Mouse (Mus musculus) layer of hippocampus, adult 2 months (tissue): ENCODE measurements at regions not wholly inside any gene's neighbourhood (a gene's known extent, or its start where the extent isn't known, plus 50 kb on each side); places are given as distances from the start of the nearest gene placed in this dataset.

Experiments used
- DNase-seq, 2 experiments: peaks; one replicate each; pipeline ENCODE4 v3.0.0; 2022; ENCODE audit warnings: low spot score in 2 of 2
- H3K27ac ChIP-seq: fragments of 200-600 bp; 2 replicates; pipeline ENCODE4 v1.8.1; 2022
- H3K4me3 ChIP-seq: fragments of 200-600 bp; 2 replicates; pipeline ENCODE4 v1.8.1; 2022; ENCODE audit warnings: mild to moderate bottlenecking
- CTCF ChIP-seq: fragments of 200-600 bp; conservative IDR thresholded peaks from 2 replicates; pipeline ENCODE4 v1.8.1; 2022; ENCODE audit warnings: antibody characterized with exemption, mild to moderate bottlenecking, moderate library complexity

DNA sequence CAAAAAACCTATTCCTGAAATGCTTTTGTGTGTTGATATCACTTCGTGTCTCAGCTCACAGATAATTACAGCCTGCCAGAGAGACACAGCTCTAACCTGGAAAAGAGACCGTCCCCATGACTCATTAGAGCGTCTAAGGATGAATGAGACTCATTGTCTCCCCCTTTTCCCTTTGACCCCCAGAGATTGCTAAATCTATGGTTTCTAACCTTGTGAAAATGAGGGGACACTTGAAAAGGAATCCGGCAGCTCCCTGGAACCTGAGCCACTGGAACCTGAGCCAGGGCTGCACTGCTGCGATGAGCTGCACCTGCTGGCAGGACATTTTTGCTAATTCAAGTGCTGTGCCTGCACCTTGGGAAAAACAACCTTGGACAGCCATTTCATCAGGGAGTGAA is 234.6 kb downstream of the Sox4 start:
- DNase-seq, result no peak
- Histone ChIP-seq H3K27ac (no peak overlapping the region), H3K4me3 (no peak overlapping the region)
- TF ChIP-seq CTCF, result no peak

DNA sequence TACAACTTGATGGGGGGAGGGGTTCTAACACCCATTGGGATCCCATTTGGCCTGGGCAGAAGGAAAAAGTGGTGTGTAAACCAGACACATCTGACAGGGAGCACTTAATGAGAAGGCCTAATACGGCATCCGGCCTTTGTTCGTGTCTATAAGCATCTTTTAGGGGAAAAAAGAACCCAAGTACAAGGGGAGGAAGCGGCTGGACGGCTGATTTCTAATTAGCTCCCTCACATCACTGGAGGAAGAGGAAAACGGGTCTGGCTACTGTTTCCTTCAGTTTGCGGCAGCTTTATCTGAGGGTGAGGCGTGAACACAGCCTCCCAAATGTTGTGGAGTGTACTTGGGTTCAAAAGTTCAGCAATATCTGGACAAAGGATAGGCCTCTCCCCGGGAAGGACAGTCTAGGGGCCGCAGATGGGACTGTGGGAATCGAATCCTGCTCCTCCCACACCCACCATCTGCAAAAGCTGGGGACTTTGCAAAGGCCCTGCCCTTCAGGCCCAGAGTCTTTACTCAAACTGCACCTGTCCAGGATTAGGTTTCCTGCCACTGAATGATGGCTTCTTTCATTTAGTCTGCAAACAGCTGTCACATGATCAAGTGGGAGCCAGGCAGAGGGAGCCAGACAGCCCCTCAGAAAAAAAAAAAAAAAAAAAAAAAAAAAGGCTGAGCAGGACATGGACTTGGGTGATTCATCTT is 235.2 kb downstream of the Sox4 start:
- DNase-seq, result no peak
- H3K27ac ChIP-seq, result no peak overlapping the region

DNA sequence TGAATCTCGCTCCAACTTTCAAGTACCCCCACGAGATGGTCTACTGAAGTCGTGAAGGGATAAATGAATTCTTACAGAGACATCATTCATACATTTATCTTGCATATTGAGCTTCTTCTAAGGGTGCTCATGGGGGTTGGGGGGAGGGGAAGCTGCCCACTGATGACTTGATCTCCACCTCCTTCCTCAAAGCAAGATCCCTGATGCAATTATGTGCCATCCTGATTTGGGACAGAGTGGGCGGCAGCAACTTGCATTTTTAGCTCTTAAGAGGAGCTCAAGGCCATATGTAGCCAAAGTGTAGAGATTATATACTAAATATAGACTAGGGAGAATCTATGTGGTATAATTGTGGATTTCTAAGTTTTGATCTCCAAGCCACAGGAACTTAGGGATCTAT is 236.1 kb downstream of the Sox4 start:
- TF ChIP-seq CTCF, result no peak
- Histone ChIP-seq H3K4me3 (no peak overlapping the region), H3K27ac (no peak overlapping the region)
- DNase-seq, result no peak

More for the DNA sequence above, 235.2 kb downstream of the Sox4 start:
- H3K4me3 ChIP-seq, result no peak overlapping the region
- no peak for TF ChIP-seq CTCF

DNA sequence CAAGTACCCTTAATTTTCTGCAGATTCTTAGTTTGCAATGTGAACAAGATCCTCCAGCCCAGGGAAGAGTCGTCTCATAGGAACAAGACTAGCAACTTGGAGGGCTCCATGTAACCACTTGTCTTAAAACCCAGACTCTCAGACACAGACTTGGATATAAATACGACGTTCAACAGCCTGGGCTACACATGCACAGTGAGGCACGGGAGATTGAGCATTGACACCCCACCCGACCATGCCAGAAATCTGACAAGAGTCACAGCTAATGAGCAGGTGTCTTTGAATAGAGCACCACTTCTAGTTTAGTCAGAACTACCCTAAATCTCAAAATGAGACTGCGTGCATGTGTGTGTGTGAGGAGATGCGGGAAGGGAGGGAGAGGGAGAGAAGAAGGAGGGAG is 243.5 kb downstream of the Sox4 start:
- Histone ChIP-seq H3K4me3 (no peak overlapping the region), H3K27ac (no peak overlapping the region)
- no peak for DNase-seq
- TF ChIP-seq CTCF, result no peak

DNA sequence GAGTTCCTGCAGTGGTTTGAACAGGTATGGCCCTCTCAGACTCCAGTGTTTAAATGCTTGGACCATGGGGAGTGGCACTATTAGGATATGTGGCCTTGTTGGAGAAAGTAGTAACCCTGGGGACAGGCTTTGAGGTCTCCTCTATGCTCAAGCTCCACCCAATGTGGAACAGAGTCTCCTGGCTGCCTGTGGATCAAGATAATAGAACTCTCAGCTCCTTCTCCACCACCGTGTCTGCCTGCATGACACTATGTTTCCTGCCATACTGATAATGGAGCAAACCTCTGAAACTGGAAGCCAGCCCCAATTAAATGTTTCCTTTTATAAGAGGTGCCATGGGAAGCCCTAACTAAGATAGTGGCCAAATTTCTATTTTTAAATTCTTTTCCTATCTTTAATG is 252.2 kb downstream of the Sox4 start:
- TF ChIP-seq CTCF, result no peak
- no peak for DNase-seq
- no peak overlapping the region for H3K27ac ChIP-seq
- H3K4me3 ChIP-seq, result no peak overlapping the region

DNA sequence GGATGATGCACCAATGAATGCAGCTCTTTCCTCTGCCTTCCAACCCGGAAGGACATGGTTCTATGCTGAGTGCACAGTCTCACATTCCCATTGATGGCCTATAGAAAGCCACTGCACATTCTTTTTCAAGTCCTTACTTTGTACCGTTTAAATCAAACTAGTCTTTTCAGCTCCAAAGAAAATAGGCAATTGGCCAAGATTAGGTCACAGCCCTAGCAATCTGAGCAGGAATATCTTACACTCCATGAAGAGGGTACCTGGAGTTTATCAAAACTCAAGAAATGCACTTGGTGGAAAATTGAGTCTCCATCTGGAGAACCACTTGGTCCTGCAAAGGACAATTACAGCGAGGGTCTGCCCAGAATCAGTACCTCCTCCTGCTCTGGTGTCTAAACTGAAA is 253.4 kb downstream of the Sox4 start:
- TF ChIP-seq CTCF, result no peak
- Histone ChIP-seq H3K27ac (no peak overlapping the region), H3K4me3 (no peak overlapping the region)

DNA sequence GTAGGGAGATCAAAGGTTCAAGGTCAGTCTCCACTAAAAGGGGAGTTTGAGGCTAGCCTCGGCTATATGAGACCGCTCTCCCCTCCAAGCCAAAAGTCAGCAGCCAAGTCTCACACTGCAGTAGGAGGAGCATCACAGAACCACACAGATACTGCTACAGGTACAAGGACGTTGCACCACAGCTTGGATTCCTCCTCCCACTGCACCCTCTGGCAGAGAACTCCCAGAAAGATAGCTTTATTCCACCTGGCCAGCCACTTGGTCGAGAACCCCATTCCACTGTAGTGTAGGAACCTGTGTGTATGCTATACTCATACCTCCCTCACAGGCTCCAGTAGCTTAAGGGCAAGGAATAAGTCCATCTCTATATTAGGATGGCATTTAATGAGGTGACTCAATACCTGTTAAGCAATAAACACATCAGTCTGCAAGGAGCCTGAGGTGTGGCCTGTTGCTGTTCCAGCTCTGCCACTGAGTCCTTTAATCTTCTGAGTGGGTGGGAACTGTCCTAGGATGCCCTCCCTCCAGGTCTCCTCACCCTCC is 254.0 kb downstream of the Sox4 start:
- Histone ChIP-seq H3K27ac (no peak overlapping the region), H3K4me3 (no peak overlapping the region)
- no peak for TF ChIP-seq CTCF
- DNase-seq, result no peak

More for the DNA sequence above, 253.4 kb downstream of the Sox4 start:
- no peak for DNase-seq

DNA sequence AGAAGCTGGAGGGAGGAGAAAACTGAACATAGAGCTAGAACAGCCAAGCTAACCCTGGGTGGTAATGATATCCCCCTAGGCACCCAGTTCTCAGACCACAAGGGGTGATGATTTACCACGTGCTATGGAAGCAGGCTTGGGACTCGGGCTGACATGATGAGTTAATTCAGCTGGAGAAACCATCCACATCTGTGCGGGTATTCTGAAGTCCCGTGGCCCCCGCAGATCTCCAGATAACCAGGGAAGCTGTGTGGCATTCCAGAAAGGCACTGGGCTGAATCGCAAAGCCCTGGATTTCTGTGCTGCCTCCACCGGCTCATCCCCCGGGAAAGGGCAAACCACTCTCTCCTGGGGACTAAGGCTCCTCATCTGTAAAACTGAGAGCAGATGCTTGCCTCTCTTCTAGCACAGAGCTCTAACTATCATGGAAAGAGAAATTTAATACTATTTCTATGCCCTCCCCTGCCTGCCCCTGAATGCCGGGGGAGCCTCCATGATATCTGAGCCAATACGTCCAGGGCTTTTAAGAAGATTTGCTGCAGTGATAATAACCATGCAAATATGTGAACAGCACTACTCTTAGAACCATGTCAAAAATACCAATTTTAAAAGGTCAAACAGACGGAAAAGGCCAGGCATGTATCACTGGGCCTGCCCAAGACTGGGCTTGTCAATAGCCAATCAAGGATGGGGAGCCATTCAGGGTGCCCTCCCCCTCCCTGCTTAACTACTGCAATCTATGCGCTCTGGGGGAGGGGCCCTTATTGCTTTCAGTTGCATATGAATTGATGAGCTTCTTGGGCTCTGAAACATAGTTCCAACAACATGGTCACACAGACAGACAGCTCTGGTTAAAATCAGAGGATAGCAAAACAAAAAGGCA is 255.5 kb downstream of the Sox4 start:
- no peak for DNase-seq
- Histone ChIP-seq H3K27ac (no peak overlapping the region), H3K4me3 (no peak overlapping the region)
- no peak for TF ChIP-seq CTCF

DNA sequence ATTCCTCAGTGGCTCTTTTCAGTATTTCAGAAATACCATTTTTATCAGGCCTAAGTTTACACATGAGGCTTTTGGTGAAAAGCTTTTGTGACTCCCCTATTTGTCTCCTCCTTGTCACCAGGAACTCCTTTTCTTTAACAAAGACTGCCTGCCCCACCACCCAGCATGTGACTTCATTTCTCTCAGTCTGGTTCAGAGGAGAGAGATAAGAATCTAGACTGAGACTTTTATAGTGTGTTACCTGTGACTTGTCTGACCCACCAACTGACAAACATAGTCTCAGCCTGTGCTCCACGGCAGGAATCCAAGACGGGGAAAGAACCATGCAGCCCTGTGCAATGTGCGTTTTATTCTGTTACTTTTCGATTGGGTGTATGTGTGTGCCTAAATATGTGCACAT is 260.4 kb downstream of the Sox4 start:
- no peak overlapping the region for H3K27ac ChIP-seq
- H3K4me3 ChIP-seq, result no peak overlapping the region
- no peak for DNase-seq
- TF ChIP-seq CTCF, result no peak

DNA sequence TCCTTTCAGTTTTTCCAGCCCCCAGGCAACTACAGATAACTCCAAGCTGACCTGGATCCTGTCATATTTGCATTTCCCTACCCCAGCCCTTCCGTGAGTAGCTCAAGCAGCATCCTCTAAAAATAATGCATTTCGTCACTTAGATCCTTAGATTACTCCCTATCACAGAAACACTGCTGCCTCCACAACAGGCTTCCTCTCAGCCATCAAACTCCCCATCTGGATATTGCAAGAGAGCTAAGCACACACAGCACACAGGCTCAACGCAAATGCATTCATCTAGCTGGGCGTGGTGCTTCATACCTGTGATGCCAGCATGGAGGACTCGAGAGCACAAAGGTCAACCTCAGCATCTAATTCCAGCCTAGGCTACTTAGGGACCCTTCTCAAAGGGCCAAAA is 260.9 kb downstream of the Sox4 start:
- Histone ChIP-seq H3K27ac (no peak overlapping the region), H3K4me3 (no peak overlapping the region)
- no peak for TF ChIP-seq CTCF
- peak in 1 of 2 experiments; percentile 6 for DNase-seq

DNA sequence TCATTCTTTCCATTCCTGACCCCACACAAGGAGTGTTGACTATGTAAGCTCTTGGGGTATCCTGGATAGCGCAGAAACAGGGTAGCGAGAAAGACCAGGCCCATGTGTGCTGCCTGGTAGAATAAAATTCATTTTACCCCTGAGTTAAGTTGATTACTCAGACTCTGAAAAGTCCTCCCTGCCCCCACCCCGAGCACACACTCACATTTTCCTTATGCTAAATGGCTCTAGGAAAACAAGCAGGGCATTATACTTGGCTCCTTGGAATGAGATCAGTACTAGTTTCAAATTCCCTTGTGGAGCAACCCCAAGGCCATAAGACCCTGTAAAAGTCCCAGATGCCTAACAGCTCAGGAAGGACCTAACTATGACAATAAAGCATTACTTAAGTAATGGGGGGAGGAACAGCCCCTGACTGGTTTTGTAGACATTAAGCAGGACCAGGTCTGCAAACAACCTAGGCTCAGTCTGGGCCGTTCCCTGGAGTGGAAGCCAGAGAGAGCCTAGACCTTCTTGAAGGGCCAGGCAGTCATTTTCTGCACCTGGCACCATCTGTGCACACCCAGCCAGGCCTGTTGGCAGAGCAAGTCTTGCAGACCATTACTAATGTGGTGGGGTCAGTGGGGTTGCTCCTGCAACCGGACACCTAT is 262.9 kb downstream of the Sox4 start:
- DNase-seq, result no peak
- no peak for TF ChIP-seq CTCF
- Histone ChIP-seq H3K4me3 (no peak overlapping the region), H3K27ac (no peak overlapping the region)

DNA sequence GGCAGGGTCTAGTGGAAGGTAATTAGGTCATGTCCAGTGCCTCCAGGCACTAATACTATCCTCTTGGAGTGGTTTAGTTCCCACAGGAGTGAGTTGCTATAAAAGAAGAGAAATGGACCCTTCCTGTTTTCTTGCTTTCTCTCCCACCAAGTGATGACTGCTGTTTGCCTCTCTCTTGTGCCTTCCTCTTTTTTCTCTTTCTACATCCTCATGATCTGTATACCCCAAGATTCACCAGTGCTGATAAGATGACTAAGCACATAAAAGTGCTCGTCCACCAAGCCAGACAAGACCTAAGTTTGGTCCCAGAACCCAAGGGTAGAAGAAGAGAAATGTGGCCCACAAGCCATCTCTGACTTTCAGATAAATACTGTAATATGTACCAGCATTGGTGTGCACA is 265.7 kb downstream of the Sox4 start:
- Histone ChIP-seq H3K27ac (no peak overlapping the region), H3K4me3 (no peak overlapping the region)
- no peak for TF ChIP-seq CTCF
- no peak for DNase-seq

DNA sequence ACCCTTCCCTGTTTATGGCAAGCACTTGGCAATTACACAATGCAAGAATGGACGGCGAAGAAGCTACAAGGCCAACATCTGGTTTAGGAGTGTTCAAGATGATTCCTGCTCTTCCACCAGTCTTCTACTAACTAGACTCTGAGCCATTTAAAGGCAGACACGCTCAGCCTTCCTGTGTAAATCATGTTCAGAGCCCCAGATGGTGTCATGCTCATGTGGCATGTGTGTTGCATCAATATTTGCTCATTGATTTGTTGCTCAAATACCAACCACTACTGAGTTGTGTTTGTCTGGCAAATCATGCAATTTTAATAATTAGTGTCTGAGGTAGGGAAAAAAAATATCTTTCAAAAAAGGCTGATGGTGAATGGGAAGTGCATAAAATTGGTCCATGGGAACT is 269.2 kb downstream of the Sox4 start:
- no peak overlapping the region for H3K4me3 ChIP-seq
- no peak for TF ChIP-seq CTCF
- DNase-seq, result no peak
- no peak overlapping the region for H3K27ac ChIP-seq
